Mouse (Mus musculus) stomach, embryonic 15.5 days (tissue): ENCODE results near the gene Kif1bp. TPM values are rescaled to one million over a fixed set of nuclear protein-coding genes. Genes with fewer than 3 reads are reported as not detected.

Experiments used
- ATAC-seq: fragments of 200-750 bp; cut with Nextera tagmentation; 2 replicates; pipeline ENCODE4 v1.8.0; 2017; ENCODE audit warnings: low read depth, moderate number of reproducible peaks, moderate TSS enrichment; ENCODE audit not compliant: insufficient read depth, low FRiP score
- H3K27ac ChIP-seq: fragments of 300-500 bp; sonication (generic); 2 replicates; pipeline ENCODE4 v1.5.1; 2015; ENCODE audit warnings: mild to moderate bottlenecking, inconsistent platforms
- H3K27me3 ChIP-seq: fragments of 300-500 bp; sonication (generic); replicated peaks from 2 replicates; pipeline ENCODE4 v1.6.1; 2015; ENCODE audit warnings: inconsistent platforms
- H3K36me3 ChIP-seq: fragments of 300-500 bp; sonication (generic); 2 replicates; pipeline ENCODE4 v1.6.1; 2015; ENCODE audit warnings: inconsistent platforms
- H3K4me1 ChIP-seq: fragments of 300-500 bp; sonication (generic); 2 replicates; pipeline ENCODE4 v1.6.1; 2015; ENCODE audit warnings: inconsistent platforms
- H3K4me2 ChIP-seq: fragments of 300-500 bp; sonication (generic); 2 replicates; pipeline ENCODE4 v1.6.1; 2015; ENCODE audit warnings: mild to moderate bottlenecking, inconsistent platforms
- H3K4me3 ChIP-seq: fragments of 300-500 bp; sonication (generic); replicated peaks from 2 replicates; pipeline ENCODE4 v1.5.1; 2015; ENCODE audit warnings: inconsistent platforms
- H3K9ac ChIP-seq: fragments of 300-500 bp; sonication (generic); 2 replicates; pipeline ENCODE4 v1.6.1; 2015; ENCODE audit warnings: inconsistent platforms
- H3K9me3 ChIP-seq: fragments of 300-500 bp; sonication (generic); 2 replicates; pipeline ENCODE4 v1.6.1; 2016; ENCODE audit warnings: inconsistent platforms
- WGBS: fragments of 180-500 bp; shearing (Covaris S2); methylation state at CpG from one replicate; pipeline ENCODE4 v1.1.7; 2015; 5-methylcytosine and 5-hydroxymethylcytosine counted together
- polyA plus RNA-seq: library from polyadenylated mRNA; unstranded; fragments of >200 nt; fragmentation: Nextera tagmentation; extraction: Ambion mirVana; gene quantifications from 2 replicates; pipeline ENCODE4 v1.2.1, GENCODE M21; 2015

Gene Kif1bp
- polyA plus RNA-seq, 1 experiment from 2014 or later = 31.4 TPM

DNA sequence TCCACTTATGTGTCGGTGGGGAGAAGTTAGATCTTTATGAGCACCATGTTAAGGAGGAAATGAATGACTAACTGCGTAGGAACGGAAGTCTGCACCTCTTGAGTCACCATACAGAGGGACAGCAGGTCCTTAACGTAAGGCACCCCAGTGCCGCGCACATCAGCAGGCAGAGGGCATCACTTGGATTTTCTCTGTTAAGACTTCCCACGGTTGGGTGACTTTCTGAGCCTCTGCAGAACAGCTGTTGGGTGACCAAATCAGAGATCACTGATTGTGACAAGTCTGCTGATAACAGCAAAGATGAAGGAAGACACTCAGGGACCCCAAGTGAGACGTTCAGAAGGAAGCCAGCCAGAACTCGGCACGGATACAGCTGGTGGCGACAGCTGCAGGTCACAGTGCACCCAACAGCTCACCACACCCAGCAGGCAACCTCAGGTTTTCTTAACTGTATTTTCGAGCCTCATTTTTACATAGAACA, 24.6 kb downstream of the Kif1bp start:
- no peak overlapping the region for H3K4me3 ChIP-seq
- H3K27me3 ChIP-seq = no peaks in the 10 kb centered on the region
- H3K4me1 ChIP-seq = no peaks in the 10 kb centered on the region
- no peak for ATAC-seq
- H3K36me3 ChIP-seq = peaks cover 6% of the 10 kb centered on the region; the same call in 1 of the 2 replicates
- no peak overlapping the region for H3K4me2 ChIP-seq
- H3K9ac ChIP-seq = no peak overlapping the region
- no peak overlapping the region for H3K27ac ChIP-seq
- 68% methylated on average over 12 of the region's 12 CpGs for WGBS
- H3K9me3 ChIP-seq = no peaks in the 10 kb centered on the region

DNA sequence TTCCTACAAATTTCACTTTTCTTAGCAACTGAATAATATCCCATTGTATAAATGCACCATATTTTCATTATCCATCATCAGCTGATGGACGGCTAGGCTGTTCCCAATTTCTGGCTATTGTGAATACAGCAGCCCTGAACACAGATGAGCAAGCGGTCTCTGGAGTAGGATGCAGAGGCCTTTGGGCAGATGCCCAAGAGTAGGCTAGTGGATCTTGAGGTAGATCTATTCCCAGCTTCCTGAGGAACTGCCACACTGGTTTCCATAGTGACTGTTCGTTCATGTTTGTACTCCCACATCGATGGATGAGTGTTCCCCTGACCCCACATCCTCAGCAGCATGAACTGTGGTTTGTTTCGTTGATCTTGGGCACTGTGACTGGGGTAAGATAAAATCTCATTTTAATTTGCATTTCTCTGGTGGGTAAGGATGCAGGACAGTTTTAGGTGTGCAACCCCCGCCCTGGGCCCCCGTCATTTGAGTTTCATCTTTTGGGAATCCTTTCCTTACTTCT, 27.4 kb downstream of the Kif1bp start:
- ATAC-seq = no peak
- Histone ChIP-seq H3K9ac (no peak overlapping the region), H3K27ac (no peak overlapping the region), H3K9me3 (no peaks in the 10 kb centered on the region), H3K27me3 (no peaks in the 10 kb centered on the region), H3K4me3 (no peak overlapping the region), H3K4me1 (no peaks in the 10 kb centered on the region), H3K36me3 (no peaks in the 10 kb centered on the region), H3K4me2 (no peak overlapping the region)
- 70% methylated on average over 7 of the region's 7 CpGs for WGBS

DNA sequence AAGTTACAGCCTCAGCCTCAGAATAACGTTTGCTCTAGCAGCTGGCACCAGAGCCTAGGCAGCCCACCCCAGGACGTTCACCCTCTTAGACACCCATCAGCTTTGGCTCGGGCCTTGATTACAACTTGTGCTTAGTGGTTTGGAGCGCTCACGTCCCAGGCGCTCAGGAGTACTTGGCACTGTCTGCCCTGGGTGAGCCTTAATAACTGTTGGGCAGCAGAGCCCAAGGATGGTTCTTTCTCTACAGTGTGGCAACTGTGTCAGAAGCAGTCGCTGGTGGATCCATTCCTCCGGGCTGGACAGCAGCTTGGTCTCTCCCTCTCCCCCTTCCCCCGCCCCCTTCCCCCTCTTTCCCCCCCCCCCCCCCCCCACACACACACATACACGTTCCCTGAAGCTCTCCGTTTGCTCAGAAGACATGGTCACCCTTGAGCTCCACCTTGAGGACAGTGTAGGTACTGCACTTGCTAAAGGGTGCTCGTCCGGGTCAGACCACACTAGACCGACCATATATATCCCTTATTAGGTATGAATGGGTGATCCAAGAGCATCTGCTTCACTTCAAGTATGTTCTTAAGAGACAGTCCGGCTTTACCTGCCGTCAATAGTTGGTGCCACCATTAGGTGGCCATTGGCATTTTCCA, 28.6 kb downstream of the Kif1bp start:
- Histone ChIP-seq H3K27ac (no peak overlapping the region), H3K4me3 (no peak overlapping the region), H3K9ac (no peak overlapping the region), H3K4me1 (no peaks in the 10 kb centered on the region), H3K4me2 (no peak overlapping the region), H3K36me3 (no peaks in the 10 kb centered on the region), H3K27me3 (no peaks in the 10 kb centered on the region), H3K9me3 (no peaks in the 10 kb centered on the region)
- no peak for ATAC-seq
- 31% methylated on average over 14 of the region's 16 CpGs for WGBS

DNA sequence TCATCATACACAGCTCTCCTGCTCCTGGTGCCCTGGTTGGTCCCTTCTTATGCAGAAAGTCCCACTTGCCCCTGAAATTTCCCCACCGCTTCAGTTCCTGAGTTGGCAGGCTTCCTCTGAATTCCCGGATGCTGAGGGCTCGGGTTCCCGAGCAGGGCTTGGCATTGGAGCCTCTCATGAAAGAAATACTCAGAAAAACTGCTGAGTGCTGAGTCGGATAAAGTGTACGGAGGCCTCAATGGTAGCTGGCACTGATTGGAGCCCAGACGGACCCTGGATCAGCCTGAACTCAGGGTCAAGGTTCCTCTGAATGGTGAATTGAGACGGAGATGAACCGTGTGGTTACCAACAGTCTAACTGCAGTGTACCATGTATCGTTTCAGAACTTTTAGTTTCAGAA, 31.8 kb downstream of the Kif1bp start:
- H3K4me3 ChIP-seq = no peak overlapping the region
- H3K4me1 ChIP-seq = no peaks in the 10 kb centered on the region
- WGBS = 70% methylated on average over 10 of the region's 10 CpGs
- H3K36me3 ChIP-seq = no peaks in the 10 kb centered on the region
- ATAC-seq = no peak
- no peak overlapping the region for H3K9ac ChIP-seq
- no peak overlapping the region for H3K4me2 ChIP-seq
- H3K27ac ChIP-seq = no peak overlapping the region
- no peaks in the 10 kb centered on the region for H3K27me3 ChIP-seq
- no peaks in the 10 kb centered on the region for H3K9me3 ChIP-seq

DNA sequence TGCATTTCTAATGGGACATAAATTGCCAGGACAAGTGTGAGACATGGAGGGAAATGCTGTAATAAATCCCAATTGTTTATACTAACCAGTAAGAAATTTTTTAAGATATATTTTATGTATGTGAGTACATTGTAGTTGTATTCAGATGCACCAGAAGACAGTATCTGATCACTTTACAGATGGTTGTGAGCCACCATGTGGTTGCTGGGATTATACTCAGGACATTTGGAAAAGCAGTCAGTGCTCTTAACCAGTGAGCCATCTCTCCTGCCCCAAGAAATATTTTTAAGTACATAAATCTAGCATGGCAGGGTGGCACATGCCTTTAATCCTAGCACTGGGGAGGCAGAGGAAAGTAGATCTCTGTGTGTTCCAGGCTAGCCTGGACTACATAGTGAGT, 32.5 kb downstream of the Kif1bp start:
- no peak for ATAC-seq
- H3K36me3 ChIP-seq = no peaks in the 10 kb centered on the region
- H3K27me3 ChIP-seq = no peaks in the 10 kb centered on the region
- no peak overlapping the region for H3K27ac ChIP-seq
- H3K9ac ChIP-seq = no peak overlapping the region
- H3K4me3 ChIP-seq = no peak overlapping the region
- no peaks in the 10 kb centered on the region for H3K4me1 ChIP-seq
- no peaks in the 10 kb centered on the region for H3K9me3 ChIP-seq
- no peak overlapping the region for H3K4me2 ChIP-seq

DNA sequence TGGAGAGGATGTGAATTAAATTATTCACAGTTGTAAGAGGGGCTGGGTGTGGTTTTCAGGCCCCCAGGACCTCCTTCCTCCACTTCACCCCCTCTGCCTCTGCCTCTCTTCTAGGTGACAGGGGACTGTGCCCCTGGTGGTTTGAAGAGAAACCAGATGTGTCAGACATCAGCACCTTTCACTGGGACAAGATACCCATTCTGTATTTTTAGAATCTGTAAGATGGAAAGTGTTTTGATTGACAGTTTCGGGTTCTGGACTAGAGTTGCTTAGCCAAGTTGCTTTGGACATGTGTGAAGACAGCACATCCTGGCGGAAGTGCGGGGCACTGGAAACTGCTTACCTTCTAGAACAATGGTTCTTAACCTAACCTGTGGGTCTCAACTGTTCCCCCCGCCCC, 33.9 kb downstream of the Kif1bp start:
- WGBS = 89% methylated on average over 4 of the region's 4 CpGs
- no peak overlapping the region for H3K4me3 ChIP-seq
- no peak overlapping the region for H3K9ac ChIP-seq
- no peaks in the 10 kb centered on the region for H3K27me3 ChIP-seq
- H3K27ac ChIP-seq = no peak overlapping the region
- no peaks in the 10 kb centered on the region for H3K4me1 ChIP-seq
- H3K36me3 ChIP-seq = no peaks in the 10 kb centered on the region
- no peak overlapping the region for H3K4me2 ChIP-seq
- no peaks in the 10 kb centered on the region for H3K9me3 ChIP-seq
- no peak for ATAC-seq

DNA sequence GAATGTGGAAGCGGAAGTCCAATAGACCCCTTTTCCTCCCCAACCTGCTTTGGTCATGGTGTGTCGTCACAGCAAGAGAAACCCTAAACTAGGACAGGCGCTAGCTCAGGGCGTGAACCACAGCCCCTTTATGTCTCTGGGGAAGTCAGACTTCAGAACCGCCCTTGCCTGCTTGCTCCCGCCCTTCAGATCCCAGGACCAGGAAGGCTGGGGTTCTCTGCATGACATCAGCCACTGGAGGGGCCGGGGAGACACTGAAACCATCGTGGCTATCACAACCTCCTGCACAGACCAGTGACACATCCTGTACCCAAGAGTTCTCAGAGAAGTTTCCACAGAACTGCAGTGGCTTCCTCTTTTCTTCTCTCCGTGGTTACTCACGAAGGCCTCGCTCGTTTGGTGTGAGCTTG, 34.9 kb downstream of the Kif1bp start:
- no peak overlapping the region for H3K4me2 ChIP-seq
- no peaks in the 10 kb centered on the region for H3K4me1 ChIP-seq
- no peaks in the 10 kb centered on the region for H3K36me3 ChIP-seq
- no peaks in the 10 kb centered on the region for H3K27me3 ChIP-seq
- WGBS = 68% methylated on average over 12 of the region's 12 CpGs
- no peaks in the 10 kb centered on the region for H3K9me3 ChIP-seq
- ATAC-seq = no peak
- no peak overlapping the region for H3K4me3 ChIP-seq
- no peak overlapping the region for H3K9ac ChIP-seq
- no peak overlapping the region; the same call in 1 of the 2 replicates for H3K27ac ChIP-seq

DNA sequence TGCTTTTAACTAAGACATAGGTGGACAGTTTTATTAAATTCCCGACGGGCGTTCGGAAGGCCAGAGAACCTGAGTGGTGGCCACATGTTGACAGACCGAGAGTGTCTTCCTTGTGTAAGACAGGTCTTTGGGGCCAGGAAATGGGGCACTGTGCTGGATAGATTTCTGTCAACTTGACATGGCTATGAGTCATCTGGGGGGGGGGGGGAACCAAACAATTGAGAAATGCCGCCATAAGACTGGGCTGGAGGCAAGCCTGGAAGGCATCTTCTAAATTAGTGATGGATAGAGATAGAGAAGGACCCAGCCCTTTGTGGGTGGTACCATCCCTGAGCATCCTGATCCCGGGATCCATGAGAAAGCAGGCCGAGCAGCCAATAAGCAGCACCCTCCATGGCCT, 35.3 kb downstream of the Kif1bp start:
- H3K27ac ChIP-seq = no peak overlapping the region; the same call in 1 of the 2 replicates
- H3K9ac ChIP-seq = no peak overlapping the region
- no peaks in the 10 kb centered on the region for H3K9me3 ChIP-seq
- no peaks in the 10 kb centered on the region for H3K27me3 ChIP-seq
- ATAC-seq = no peak
- 95% methylated on average over 8 of the region's 8 CpGs for WGBS
- H3K4me3 ChIP-seq = no peak overlapping the region
- H3K4me1 ChIP-seq = no peaks in the 10 kb centered on the region
- no peak overlapping the region for H3K4me2 ChIP-seq
- H3K36me3 ChIP-seq = no peaks in the 10 kb centered on the region

DNA sequence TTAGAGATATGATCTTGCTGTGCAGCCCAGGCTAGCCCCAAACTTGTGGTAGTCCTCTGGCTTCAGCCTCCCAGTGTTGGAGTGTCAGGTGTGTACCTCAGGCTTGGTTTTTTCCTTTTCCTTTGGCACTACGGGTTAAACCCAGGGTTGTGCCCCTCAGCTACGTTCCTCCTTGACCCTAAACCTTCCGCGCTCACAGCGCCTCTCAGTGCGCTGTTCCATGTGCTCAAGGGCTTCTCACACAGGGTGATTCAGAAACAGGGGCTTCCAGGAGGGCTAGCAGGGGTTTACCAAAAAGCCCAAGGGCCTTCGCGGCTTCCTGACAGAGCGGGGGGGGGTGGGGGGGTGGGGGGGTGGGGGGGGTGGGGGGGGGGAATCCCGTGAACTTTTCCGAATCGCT, 35.8 kb downstream of the Kif1bp start:
- 93% methylated on average over 9 of the region's 12 CpGs for WGBS
- no peaks in the 10 kb centered on the region for H3K27me3 ChIP-seq

DNA sequence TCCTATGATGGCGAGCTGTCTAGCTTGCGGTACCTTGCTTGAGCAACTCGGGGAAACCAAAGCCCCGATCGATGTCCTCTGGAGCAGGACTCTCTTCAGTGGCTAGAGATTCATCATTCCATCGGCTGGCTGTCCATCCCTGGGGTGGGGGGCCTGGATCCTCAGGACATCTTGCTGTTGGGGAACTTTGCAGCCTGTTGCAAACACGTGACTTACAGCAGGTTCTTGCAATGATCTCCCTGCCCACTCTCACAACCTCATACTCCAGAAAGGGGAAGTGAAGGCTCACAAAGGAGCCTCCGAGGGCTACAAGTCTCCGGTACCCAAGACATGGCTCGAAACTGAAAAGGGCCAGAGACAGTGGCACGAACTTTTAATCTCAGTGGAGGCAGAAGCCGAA, 36.8 kb downstream of the Kif1bp start:
- Histone ChIP-seq H3K9me3 (no peaks in the 10 kb centered on the region), H3K4me3 (no peak overlapping the region), H3K36me3 (no peaks in the 10 kb centered on the region), H3K27ac (no peak overlapping the region), H3K9ac (no peak overlapping the region), H3K4me2 (no peak overlapping the region), H3K4me1 (no peaks in the 10 kb centered on the region), H3K27me3 (no peaks in the 10 kb centered on the region)
- ATAC-seq = no peak
- 88% methylated on average over 12 of the region's 12 CpGs for WGBS

More for the DNA sequence above, 35.8 kb downstream of the Kif1bp start:
- H3K4me1 ChIP-seq = no peaks in the 10 kb centered on the region
- ATAC-seq = no peak
- H3K9me3 ChIP-seq = no peaks in the 10 kb centered on the region
- H3K36me3 ChIP-seq = no peaks in the 10 kb centered on the region
- H3K4me3 ChIP-seq = no peak overlapping the region
- H3K4me2 ChIP-seq = no peak overlapping the region
- no peak overlapping the region for H3K9ac ChIP-seq
- H3K27ac ChIP-seq = no peak overlapping the region

DNA sequence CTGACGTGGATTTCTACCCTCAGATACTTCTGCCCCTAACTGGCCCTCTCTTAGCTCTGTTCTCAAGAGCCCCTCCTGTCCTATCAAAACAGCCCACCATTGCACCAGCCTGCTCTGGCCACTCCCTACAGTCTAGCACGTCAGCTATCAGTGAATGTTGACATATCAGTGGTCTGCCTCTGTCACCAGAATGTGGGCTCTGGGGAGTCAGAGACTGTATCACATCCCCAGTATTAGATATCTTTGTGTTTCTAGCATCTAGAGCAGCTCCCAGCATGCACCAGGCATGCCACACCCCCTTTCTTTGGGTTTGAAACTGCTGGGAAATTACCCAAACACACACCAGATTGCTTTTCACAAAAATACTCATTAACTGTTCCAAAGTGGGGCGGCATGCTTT, 37.5 kb downstream of the Kif1bp start:
- WGBS = 56% methylated on average over 3 of the region's 3 CpGs
- H3K27ac ChIP-seq = no peak overlapping the region
- H3K36me3 ChIP-seq = no peaks in the 10 kb centered on the region
- no peak overlapping the region for H3K4me3 ChIP-seq
- H3K4me2 ChIP-seq = no peak overlapping the region
- no peaks in the 10 kb centered on the region for H3K9me3 ChIP-seq
- no peaks in the 10 kb centered on the region for H3K4me1 ChIP-seq
- no peaks in the 10 kb centered on the region for H3K27me3 ChIP-seq
- 0 out of 2 replicates have a peak, but pooled peaks have one; percentile 39 for ATAC-seq
- no peak overlapping the region for H3K9ac ChIP-seq

DNA sequence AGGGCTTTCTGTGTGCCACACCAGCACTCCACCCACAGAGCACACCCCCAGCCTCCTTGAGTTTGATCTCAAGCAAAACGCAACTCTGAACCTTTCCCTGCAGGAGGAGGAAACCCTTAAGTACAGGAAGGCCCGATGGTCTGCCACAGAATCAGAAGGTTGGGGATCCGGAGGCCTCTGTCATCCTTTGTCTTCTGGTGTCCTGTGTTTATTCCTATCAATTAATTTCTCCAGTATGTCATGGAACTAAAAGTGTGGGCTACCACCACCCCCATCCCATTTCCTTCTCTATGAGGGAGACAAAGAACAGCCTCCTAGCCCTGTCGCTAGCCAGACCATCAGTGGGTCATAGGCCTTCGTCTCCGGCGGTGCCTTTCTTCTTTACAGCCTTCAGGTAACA, 43.7 kb downstream of the Kif1bp start:
- no peak for ATAC-seq
- 79% methylated on average over 7 of the region's 7 CpGs for WGBS
- no peak overlapping the region for H3K4me3 ChIP-seq
- H3K4me2 ChIP-seq = no peak overlapping the region
- no peaks in the 10 kb centered on the region for H3K36me3 ChIP-seq
- H3K9ac ChIP-seq = no peak overlapping the region
- H3K27me3 ChIP-seq = no peaks in the 10 kb centered on the region
- H3K27ac ChIP-seq = no peak overlapping the region
- H3K4me1 ChIP-seq = no peaks in the 10 kb centered on the region
- no peaks in the 10 kb centered on the region for H3K9me3 ChIP-seq

DNA sequence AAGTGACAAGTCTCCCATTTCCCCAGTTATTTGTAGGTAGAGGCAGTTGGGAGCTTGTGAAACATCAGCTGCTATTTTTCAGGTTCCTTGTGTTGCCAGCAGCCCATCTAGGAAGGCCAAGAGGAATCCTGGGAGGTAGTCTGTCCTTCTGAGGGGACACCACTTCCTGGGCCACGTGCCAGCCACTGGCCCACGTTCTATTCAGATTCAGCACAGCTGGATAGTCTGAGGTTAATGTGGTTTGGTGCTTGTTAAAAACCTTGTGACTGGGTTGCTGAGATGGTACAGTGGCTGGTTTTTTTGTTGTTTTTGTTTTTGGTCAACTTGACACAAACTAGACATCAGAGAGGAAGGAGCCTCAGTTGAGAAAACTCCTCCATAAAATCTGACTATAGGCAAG, 45.4 kb downstream of the Kif1bp start:
- Histone ChIP-seq H3K27ac (no peak overlapping the region), H3K9me3 (no peaks in the 10 kb centered on the region), H3K4me3 (no peak overlapping the region), H3K27me3 (no peaks in the 10 kb centered on the region), H3K36me3 (no peaks in the 10 kb centered on the region), H3K9ac (no peak overlapping the region), H3K4me2 (no peak overlapping the region), H3K4me1 (no peaks in the 10 kb centered on the region)
- whole genome bisulfite sequencing = 45% methylated on average over 2 of the region's 2 CpGs
- ATAC-seq = no peak
